Mouse (Mus musculus) hindbrain, postnatal 0 days (tissue): Measurements from ENCODE around the gene Lancl2. TPM values are rescaled to one million over a fixed set of nuclear protein-coding genes. Genes with fewer than 3 reads are reported as not detected.

Source experiments
- ATAC-seq: fragments of 200-750 bp; cut with Nextera tagmentation; 2 replicates; pipeline ENCODE4 v1.8.0; 2017; ENCODE audit warnings: mild to moderate bottlenecking, moderate TSS enrichment, moderate library complexity
- DNase-seq: peaks from one replicate; pipeline ENCODE4 v3.0.0-alpha.2; 2015; ENCODE audit warnings: low spot score
- H3K27ac ChIP-seq: fragments of 300-500 bp; sonication (generic); 2 replicates; pipeline ENCODE4 v1.5.1; 2014; ENCODE audit warnings: mild to moderate bottlenecking
- H3K27me3 ChIP-seq: fragments of 300-500 bp; sonication (generic); 2 replicates; pipeline ENCODE4 v1.6.1; 2014; ENCODE audit warnings: low read length, mixed read lengths; ENCODE audit not compliant: insufficient read depth
- H3K36me3 ChIP-seq: fragments of 300-500 bp; sonication (generic); 2 replicates; pipeline ENCODE4 v1.6.1; 2014; ENCODE audit warnings: low read length, mixed read lengths; ENCODE audit not compliant: insufficient read depth
- H3K4me1 ChIP-seq: fragments of 300-500 bp; sonication (generic); 2 replicates; pipeline ENCODE4 v1.6.1; 2014; ENCODE audit warnings: antibody characterized with exemption, low read length, mixed read lengths; ENCODE audit not compliant: insufficient read depth
- H3K4me2 ChIP-seq: fragments of 300-500 bp; sonication (generic); 2 replicates; pipeline ENCODE4 v1.6.1; 2014; ENCODE audit warnings: low read depth, mild to moderate bottlenecking, low read length, moderate library complexity, mixed read lengths
- H3K4me3 ChIP-seq: fragments of 300-500 bp; sonication (generic); 2 replicates; pipeline ENCODE4 v1.5.1; 2014; ENCODE audit warnings: low read length
- H3K9ac ChIP-seq: fragments of 300-500 bp; sonication (generic); replicated peaks from 2 replicates; pipeline ENCODE4 v1.6.1; 2014; ENCODE audit warnings: mild to moderate bottlenecking, low read length, moderate library complexity, mixed read lengths
- H3K9me3 ChIP-seq: fragments of 300-500 bp; sonication (generic); 2 replicates; pipeline ENCODE4 v1.6.1; 2016; ENCODE audit warnings: low read length, mixed read lengths
- CTCF ChIP-seq: IDR thresholded peaks from 2 replicates; pipeline ENCODE4 v1.5.1; 2016; ENCODE audit warnings: antibody characterized with exemption, control low read depth, low read depth
- WGBS: fragments of 180-500 bp; shearing (Covaris S2); extraction: QIAGEN DNeasy Blood & Tissue Kit; methylation state at CpG from one replicate; pipeline ENCODE4 v1.1.7; 2014; 5-methylcytosine and 5-hydroxymethylcytosine counted together
- polyA plus RNA-seq: library from polyadenylated mRNA; unstranded; fragments of >200 nt; fragmentation: Nextera tagmentation; extraction: Ambion mirVana; gene quantifications from 2 replicates; pipeline ENCODE4 v1.2.1, GENCODE M21; 2015
- total RNA-seq: library from RNA; depleted of rRNA; stranded (reverse); fragments of >200 nt; gene quantifications from 2 replicates; pipeline ENCODE4 v1.2.3, GENCODE M21; 2014; rRNA removed

Lancl2 gene
- 82.3 and 88.6 TPM in 2 replicates for total RNA-seq
- polyA plus RNA-seq = 70.5 and 76.8 TPM in 2 replicates

- Histone ChIP-seq H3K4me2 (peak within 1 kb of the TSS; percentile 71), H3K9ac (peak within 1 kb of the TSS; percentile 93), H3K27me3 (no peaks in the 10 kb centered on the region), H3K9me3 (no peaks in the 10 kb centered on the region), H3K4me1 (peaks cover 11% of the 10 kb centered on the region; the same call in 1 of the 2 replicates), H3K36me3 (no peaks in the 10 kb centered on the region), H3K4me3 (peak within 1 kb of the TSS; percentile 78), H3K27ac (peak within 1 kb of the TSS; percentile 99)
- DNase-seq (peak; percentile 66), ATAC-seq (peak; percentile 27)
- WGBS = 1% methylated on average over 10 of the region's 10 CpGs
- 0 out of 2 replicates have a peak, but pooled peaks have one; percentile 4 for TF ChIP-seq CTCF
Measured at GRCm38 (mm10) chr6:57702376-57702742, at the start of gene Lancl2. Gene Lancl2 (plus strand): TSS chr6:57702540.

GRCm38 (mm10) chr6:57661295-57661694 is 41.0 kb upstream of the Lancl2 start:
- Histone ChIP-seq H3K9ac (no peak overlapping the region), H3K4me2 (no peak overlapping the region), H3K27me3 (no peaks in the 10 kb centered on the region), H3K4me1 (no peaks in the 10 kb centered on the region), H3K4me3 (no peak overlapping the region), H3K9me3 (no peaks in the 10 kb centered on the region), H3K27ac (no peak overlapping the region), H3K36me3 (no peaks in the 10 kb centered on the region)
- no peak for DNase-seq
- ATAC-seq = no peak
- TF ChIP-seq CTCF = no peak
- 86% methylated on average over 4 of the region's 4 CpGs for WGBS

DNA sequence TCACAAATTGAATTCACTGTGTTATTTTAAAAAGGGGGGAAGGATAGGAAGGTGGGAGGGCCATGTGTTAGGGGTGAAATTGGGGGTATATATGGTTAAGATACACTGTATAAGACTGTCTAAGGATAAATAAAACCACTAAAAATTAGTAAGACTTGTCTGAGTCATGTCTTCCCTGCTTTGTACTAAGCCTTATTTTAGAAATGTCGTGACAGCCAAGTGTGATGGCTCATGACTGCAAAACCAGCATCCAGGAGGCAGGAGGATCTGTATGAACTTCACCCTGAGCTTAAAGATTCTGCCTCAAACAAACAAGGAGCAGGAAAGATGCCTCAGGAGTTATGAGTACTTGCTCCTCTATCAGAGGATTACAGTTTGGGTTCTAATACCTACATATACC is 18.2 kb upstream of the Lancl2 start:
- Histone ChIP-seq H3K27ac (no peak overlapping the region), H3K4me1 (no peaks in the 10 kb centered on the region), H3K36me3 (no peaks in the 10 kb centered on the region), H3K4me3 (no peak overlapping the region), H3K9me3 (no peaks in the 10 kb centered on the region), H3K9ac (no peak overlapping the region), H3K4me2 (no peak overlapping the region), H3K27me3 (no peaks in the 10 kb centered on the region)
- ATAC-seq (no peak), DNase-seq (no peak)
- 94% methylated on average over 1 of the region's 1 CpGs for WGBS
- TF ChIP-seq CTCF = no peak

- DNase-seq = peak; percentile 90
- peak within 1 kb of the TSS; percentile 79 for H3K4me3 ChIP-seq
- under 1% methylated on average over 52 of the region's 52 CpGs for whole genome bisulfite sequencing
- H3K9me3 ChIP-seq = no peaks in the 10 kb centered on the region
- no peaks in the 10 kb centered on the region; the same call in 1 of the 2 replicates for H3K4me1 ChIP-seq
- TF ChIP-seq CTCF = peak; percentile 35
- H3K27me3 ChIP-seq = no peaks in the 10 kb centered on the region
- peak within 1 kb of the TSS; percentile 92 for H3K27ac ChIP-seq
- H3K9ac ChIP-seq = peak within 1 kb of the TSS; percentile 70
- ATAC-seq = peak; percentile 98
- peak within 1 kb of the TSS; percentile 76 for H3K4me2 ChIP-seq
- H3K36me3 ChIP-seq = no peaks in the 10 kb centered on the region
Measured at GRCm38 (mm10) chr6:57691467-57692261, 10.7 kb upstream of the Lancl2 start, which contains the start of gene Pyurf. Gene Pyurf (minus strand): TSS chr6:57692078.

DNA sequence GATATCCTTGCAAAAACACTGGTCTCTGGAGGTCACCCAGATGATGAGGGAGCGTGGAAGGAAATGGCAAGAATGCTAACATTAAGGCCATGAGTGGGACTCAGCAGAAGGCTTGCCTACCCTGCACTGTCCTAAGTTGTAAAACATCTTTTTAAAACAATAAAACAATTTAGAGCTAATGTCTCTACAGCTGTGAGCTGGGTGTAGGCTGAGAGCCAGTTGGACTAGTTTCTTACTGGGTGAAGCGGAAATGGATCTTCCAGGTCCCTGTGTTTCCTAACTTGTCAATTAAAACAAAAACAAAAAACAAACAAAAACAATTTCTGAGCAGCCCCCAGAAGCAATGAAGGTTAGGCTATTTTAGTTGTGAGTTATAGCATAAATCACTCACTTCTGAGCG is 9.2 kb upstream of the Lancl2 start:
- Histone ChIP-seq H3K4me1 (no peaks in the 10 kb centered on the region; the same call in 1 of the 2 replicates), H3K36me3 (no peaks in the 10 kb centered on the region)
- 86% methylated on average over 3 of the region's 3 CpGs for WGBS

DNA sequence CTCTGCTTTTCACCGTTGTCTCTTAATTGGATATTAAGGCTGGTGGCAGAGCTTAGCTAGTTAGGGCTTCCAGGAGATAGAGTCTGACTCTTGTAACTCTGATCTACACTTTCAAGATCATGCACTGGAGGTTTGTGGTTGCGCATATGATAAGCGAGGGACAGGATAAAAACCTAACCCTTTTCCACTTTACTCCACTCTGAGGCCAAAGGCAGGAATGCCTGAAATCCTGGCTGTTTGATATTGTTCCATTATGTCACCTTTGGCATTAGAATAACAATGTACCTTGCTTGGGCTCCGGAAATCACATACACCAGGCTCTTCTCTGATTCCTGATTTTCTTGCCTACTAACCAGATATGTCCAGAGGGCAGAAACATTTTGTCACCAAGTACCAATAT is 654 bp upstream of the Lancl2 start:
- Histone ChIP-seq H3K9me3 (no peaks in the 10 kb centered on the region), H3K4me2 (peak overlapping the region; percentile 71), H3K27me3 (no peaks in the 10 kb centered on the region), H3K4me3 (peak overlapping the region; percentile 78), H3K4me1 (peaks cover 11% of the 10 kb centered on the region; the same call in 1 of the 2 replicates), H3K27ac (peak overlapping the region; percentile 99), H3K9ac (peak overlapping the region; percentile 93), H3K36me3 (no peaks in the 10 kb centered on the region)
- ATAC-seq (no peak), DNase-seq (peak; percentile 19)
- no peak for TF ChIP-seq CTCF
- 49% methylated on average over 4 of the region's 4 CpGs for WGBS

More for the DNA sequence above, 9.2 kb upstream of the Lancl2 start:
- TF ChIP-seq CTCF = no peak
- Histone ChIP-seq H3K4me3 (no peak overlapping the region), H3K27me3 (no peaks in the 10 kb centered on the region), H3K27ac (no peak overlapping the region), H3K9me3 (no peaks in the 10 kb centered on the region), H3K4me2 (no peak overlapping the region), H3K9ac (no peak overlapping the region)
- ATAC-seq (no peak), DNase-seq (no peak)
